Mouse (Mus musculus) hindbrain, postnatal 0 days (tissue): ENCODE data around the gene Fgf11. TPM values are rescaled to one million over a fixed set of nuclear protein-coding genes. Genes with fewer than 3 reads are reported as not detected.

Experiments
- ATAC-seq: fragments of 200-750 bp; cut with Nextera tagmentation; 2 replicates; pipeline ENCODE4 v1.8.0; 2017; ENCODE audit warnings: mild to moderate bottlenecking, moderate TSS enrichment, moderate library complexity
- DNase-seq: peaks from one replicate; pipeline ENCODE4 v3.0.0-alpha.2; 2015; ENCODE audit warnings: low spot score
- H3K27ac ChIP-seq: fragments of 300-500 bp; sonication (generic); 2 replicates; pipeline ENCODE4 v1.5.1; 2014; ENCODE audit warnings: mild to moderate bottlenecking
- H3K27me3 ChIP-seq: fragments of 300-500 bp; sonication (generic); 2 replicates; pipeline ENCODE4 v1.6.1; 2014; ENCODE audit warnings: low read length, mixed read lengths; ENCODE audit not compliant: insufficient read depth
- H3K36me3 ChIP-seq: fragments of 300-500 bp; sonication (generic); 2 replicates; pipeline ENCODE4 v1.6.1; 2014; ENCODE audit warnings: low read length, mixed read lengths; ENCODE audit not compliant: insufficient read depth
- H3K4me1 ChIP-seq: fragments of 300-500 bp; sonication (generic); 2 replicates; pipeline ENCODE4 v1.6.1; 2014; ENCODE audit warnings: antibody characterized with exemption, low read length, mixed read lengths; ENCODE audit not compliant: insufficient read depth
- H3K4me2 ChIP-seq: fragments of 300-500 bp; sonication (generic); 2 replicates; pipeline ENCODE4 v1.6.1; 2014; ENCODE audit warnings: low read depth, mild to moderate bottlenecking, low read length, moderate library complexity, mixed read lengths
- H3K4me3 ChIP-seq: fragments of 300-500 bp; sonication (generic); 2 replicates; pipeline ENCODE4 v1.5.1; 2014; ENCODE audit warnings: low read length
- H3K9ac ChIP-seq: fragments of 300-500 bp; sonication (generic); replicated peaks from 2 replicates; pipeline ENCODE4 v1.6.1; 2014; ENCODE audit warnings: mild to moderate bottlenecking, low read length, moderate library complexity, mixed read lengths
- H3K9me3 ChIP-seq: fragments of 300-500 bp; sonication (generic); 2 replicates; pipeline ENCODE4 v1.6.1; 2016; ENCODE audit warnings: low read length, mixed read lengths
- CTCF ChIP-seq: IDR thresholded peaks from 2 replicates; pipeline ENCODE4 v1.5.1; 2016; ENCODE audit warnings: antibody characterized with exemption, control low read depth, low read depth
- WGBS: fragments of 180-500 bp; shearing (Covaris S2); extraction: QIAGEN DNeasy Blood & Tissue Kit; methylation state at CpG from one replicate; pipeline ENCODE4 v1.1.7; 2014; 5-methylcytosine and 5-hydroxymethylcytosine counted together
- polyA plus RNA-seq: library from polyadenylated mRNA; unstranded; fragments of >200 nt; fragmentation: Nextera tagmentation; extraction: Ambion mirVana; gene quantifications from 2 replicates; pipeline ENCODE4 v1.2.1, GENCODE M21; 2015
- total RNA-seq: library from RNA; depleted of rRNA; stranded (reverse); fragments of >200 nt; gene quantifications from 2 replicates; pipeline ENCODE4 v1.2.3, GENCODE M21; 2014

Gene Fgf11
- total and polyA plus RNA-seq, 2 experiments from 2014 or later: 3.8 to 19.1 TPM

DNA sequence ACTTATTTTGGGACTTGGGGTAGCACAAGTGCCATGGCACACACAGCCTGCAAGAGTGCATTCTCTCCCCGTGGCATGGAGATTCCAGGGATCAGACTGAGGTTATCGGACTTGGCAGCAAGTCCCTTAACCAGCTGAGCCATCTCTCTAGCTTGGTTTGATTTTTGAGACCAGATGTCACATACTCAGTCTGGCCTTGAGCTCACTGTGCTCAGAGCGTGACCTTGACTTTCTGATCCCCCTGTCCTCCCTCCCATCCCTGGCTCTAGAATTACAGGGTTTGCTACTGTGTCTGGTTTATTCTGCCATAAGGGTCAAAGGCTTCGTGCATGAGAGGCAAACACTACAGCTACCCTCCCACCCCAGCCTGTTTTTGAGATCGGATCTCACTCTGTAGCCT, 12.2 kb downstream of the Fgf11 start:
- TF ChIP-seq CTCF: no peak
- Histone ChIP-seq H3K9ac (0 out of 2 replicates have a peak overlapping the region, but pooled peaks have one; percentile 28), H3K27me3 (no peaks in the 10 kb centered on the region), H3K36me3 (no peaks in the 10 kb centered on the region), H3K9me3 (no peaks in the 10 kb centered on the region), H3K4me1 (no peaks in the 10 kb centered on the region), H3K4me2 (no peak overlapping the region), H3K27ac (no peak overlapping the region), H3K4me3 (no peak overlapping the region)
- DNase-seq: no peak
- ATAC-seq: no peak
- 60% methylated on average over 5 of the region's 5 CpGs for WGBS

DNA sequence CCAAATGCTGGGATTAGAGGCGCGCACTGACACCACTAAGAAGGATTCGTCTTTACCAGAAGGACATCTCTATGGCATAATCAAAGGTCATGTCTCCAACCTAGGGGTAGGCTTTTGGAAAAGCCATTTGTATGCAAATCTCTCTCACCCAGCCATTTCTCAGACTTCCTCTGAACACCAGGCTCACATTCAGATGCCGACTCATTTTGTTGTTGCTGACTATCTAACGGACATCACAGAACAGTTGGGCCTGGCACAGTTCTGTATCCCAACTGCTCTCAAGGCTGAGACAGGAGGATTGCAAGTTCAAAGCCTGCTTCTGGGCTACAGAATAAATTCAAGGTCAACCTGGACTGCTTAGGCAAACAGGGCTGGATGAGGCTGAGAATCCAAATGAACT, 14.4 kb downstream of the Fgf11 start:
- DNase-seq (no peak), ATAC-seq (no peak)
- Histone ChIP-seq H3K36me3 (no peaks in the 10 kb centered on the region), H3K4me2 (no peak overlapping the region), H3K9ac (no peak overlapping the region), H3K27me3 (no peaks in the 10 kb centered on the region), H3K4me3 (no peak overlapping the region), H3K9me3 (no peaks in the 10 kb centered on the region), H3K27ac (no peak overlapping the region), H3K4me1 (no peaks in the 10 kb centered on the region)
- WGBS: 80% methylated on average over 5 of the region's 5 CpGs
- TF ChIP-seq CTCF: no peak

DNA sequence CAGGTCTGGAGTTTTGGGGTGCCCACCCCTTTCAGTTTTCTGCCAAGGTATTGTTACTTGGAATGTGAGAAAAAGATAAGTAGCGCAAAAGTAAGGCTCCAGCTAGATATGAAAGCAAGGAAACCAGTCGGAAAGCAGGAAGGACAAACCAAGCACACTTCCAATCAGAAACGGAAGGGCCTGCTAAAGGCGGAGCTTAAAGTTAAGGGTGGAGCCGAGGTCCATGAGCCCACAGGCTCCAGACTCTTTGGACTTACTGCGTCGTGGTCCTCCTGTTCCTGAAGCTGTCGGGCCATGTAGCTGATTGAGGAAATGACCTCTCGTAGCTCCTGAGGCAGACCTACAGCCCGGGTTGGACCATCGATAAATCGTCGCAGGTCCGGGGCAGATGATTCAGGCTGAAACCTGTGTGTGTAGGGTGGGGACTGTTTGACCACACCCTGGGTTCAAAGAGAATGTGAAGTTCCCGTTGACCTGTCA, 16.8 kb downstream of the Fgf11 start:
- H3K4me2 ChIP-seq: 0 out of 2 replicates have a peak overlapping the region, but pooled peaks have one; percentile 11
- H3K36me3 ChIP-seq: no peaks in the 10 kb centered on the region
- 44% methylated on average over 15 of the region's 15 CpGs for WGBS
- H3K4me1 ChIP-seq: no peaks in the 10 kb centered on the region
- ATAC-seq: no peak
- no peak for DNase-seq
- TF ChIP-seq CTCF: no peak
- H3K27me3 ChIP-seq: no peaks in the 10 kb centered on the region
- no peak overlapping the region for H3K4me3 ChIP-seq
- no peak overlapping the region for H3K9ac ChIP-seq
- no peak overlapping the region for H3K27ac ChIP-seq
- H3K9me3 ChIP-seq: no peaks in the 10 kb centered on the region

DNA sequence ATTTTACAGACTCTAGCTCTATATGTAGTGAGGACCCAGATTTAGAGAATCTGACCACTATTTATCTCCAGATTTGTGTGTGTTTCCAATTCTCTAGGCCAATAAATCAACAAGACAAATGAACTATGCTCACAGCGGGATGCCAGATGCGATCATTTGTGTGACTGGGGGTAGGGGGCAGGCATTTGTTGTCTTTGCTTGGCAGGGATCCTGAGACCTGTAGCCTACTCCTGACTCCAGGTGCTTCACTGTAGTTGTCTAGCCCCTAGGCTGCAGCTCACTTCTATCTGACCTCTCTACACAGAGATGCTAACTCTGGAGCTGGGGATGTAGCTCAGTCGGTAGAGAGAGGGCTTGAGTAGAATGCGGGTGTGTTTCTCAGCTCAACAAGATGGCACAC, 19.8 kb downstream of the Fgf11 start:
- no peaks in the 10 kb centered on the region for H3K27me3 ChIP-seq
- ATAC-seq (no peak), DNase-seq (no peak)
- H3K4me3 ChIP-seq: no peak overlapping the region
- no peak overlapping the region for H3K4me2 ChIP-seq
- 27% methylated on average over 4 of the region's 4 CpGs for WGBS
- peaks cover 8% of the 10 kb centered on the region; the same call in 1 of the 2 replicates for H3K36me3 ChIP-seq
- H3K27ac ChIP-seq: no peak overlapping the region
- no peaks in the 10 kb centered on the region for H3K4me1 ChIP-seq
- TF ChIP-seq CTCF: no peak
- no peak overlapping the region for H3K9ac ChIP-seq
- H3K9me3 ChIP-seq: no peaks in the 10 kb centered on the region

DNA sequence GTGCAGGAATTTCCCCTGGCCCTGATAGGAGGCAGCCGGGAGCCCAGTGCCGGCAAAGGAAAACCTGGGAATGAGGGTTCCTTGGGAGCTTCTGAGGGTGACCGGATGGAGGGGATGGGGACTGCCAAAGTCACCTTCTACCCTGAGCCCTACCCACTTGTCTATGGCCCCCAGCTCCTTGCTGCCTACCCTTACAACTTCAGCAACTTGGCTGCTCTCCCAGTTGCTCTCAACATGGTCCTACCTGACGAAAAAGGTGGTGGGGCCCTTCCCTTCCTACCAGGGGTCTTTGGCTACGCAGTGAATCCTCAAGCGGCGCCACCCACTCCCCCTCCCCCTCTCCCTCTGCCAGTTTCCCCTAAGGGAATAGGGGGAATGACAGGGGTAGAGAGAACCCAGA, 22.7 kb downstream of the Fgf11 start:
- Histone ChIP-seq H3K9ac (no peak overlapping the region), H3K4me1 (no peaks in the 10 kb centered on the region), H3K4me2 (no peak overlapping the region), H3K36me3 (peaks cover 11% of the 10 kb centered on the region), H3K27me3 (no peaks in the 10 kb centered on the region), H3K4me3 (no peak overlapping the region), H3K9me3 (no peaks in the 10 kb centered on the region), H3K27ac (no peak overlapping the region)
- 53% methylated on average over 7 of the region's 7 CpGs for WGBS
- TF ChIP-seq CTCF: no peak
- DNase-seq: no peak
- ATAC-seq: no peak

DNA sequence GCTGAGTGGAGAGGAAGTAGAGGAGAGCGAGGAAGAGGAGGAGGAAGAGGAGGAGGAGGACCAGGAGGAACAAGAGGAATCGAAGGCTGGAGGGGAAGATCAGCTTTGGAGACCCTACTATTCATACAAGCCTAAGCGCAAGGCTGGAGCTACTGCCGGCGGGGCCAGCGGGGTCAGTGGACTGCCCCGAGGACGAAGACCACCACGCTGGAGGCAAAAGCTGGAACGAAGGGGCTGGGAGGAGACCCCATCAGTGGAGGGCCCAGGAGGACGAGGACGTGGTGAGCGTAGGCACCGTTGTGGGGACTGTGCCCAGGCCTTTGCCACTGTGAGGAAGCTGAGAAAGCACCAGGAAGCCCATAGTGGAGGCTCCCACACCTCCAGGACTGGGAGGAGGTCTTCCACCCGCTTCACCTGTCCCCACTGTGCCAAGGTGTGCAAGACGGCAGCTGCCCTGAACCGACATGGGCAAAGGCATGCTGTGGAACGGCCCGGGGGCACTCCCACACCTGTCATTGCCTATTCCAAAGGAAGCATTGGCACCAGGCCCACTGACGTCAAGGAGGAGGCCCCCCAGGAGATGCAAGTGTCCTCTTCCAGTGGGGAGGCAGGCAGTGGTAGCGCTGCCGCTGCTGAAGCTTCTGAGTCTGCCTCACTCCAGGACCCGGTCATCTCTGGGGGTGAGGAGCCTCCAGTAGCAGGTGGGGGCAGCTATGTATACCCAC, 23.2 kb downstream of the Fgf11 start:
- no peak for TF ChIP-seq CTCF
- Histone ChIP-seq H3K4me2 (no peak overlapping the region), H3K9me3 (no peaks in the 10 kb centered on the region), H3K9ac (no peak overlapping the region), H3K36me3 (peaks cover 11% of the 10 kb centered on the region), H3K4me3 (no peak overlapping the region), H3K27ac (no peak overlapping the region), H3K27me3 (no peaks in the 10 kb centered on the region), H3K4me1 (no peaks in the 10 kb centered on the region)
- DNase-seq (no peak), ATAC-seq (no peak)
- WGBS: 61% methylated on average over 23 of the region's 23 CpGs
